Mouse (Mus musculus) megakaryocyte-erythroid progenitor cell, adult 5-6 weeks (primary cell): Measurements from ENCODE around the gene Coro1a. TPM values are rescaled to one million over a fixed set of nuclear protein-coding genes. Genes with fewer than 3 reads are reported as not detected.

Experiments used
- ATAC-seq: replicated peaks from 2 replicates; pipeline ENCODE4 v1.8.0; 2016; ENCODE audit warnings: mild to moderate bottlenecking, inconsistent platforms; ENCODE audit not compliant: severe bottlenecking, poor library complexity, low FRiP score, low TSS enrichment
- total RNA-seq, 2 experiments: library from RNA; stranded (forward) in 1 of 2; stranded (reverse) in 1 of 2; fragments of 200-1000, 215-1000 nt in 1 of 2; fragments of >200 nt in 1 of 2; fragmentation: Nextera tagmentation in 1 of 2; gene quantifications; 2 replicates each; pipeline ENCODE4 v1.2.3; 2014 to 2017

Coro1a gene
- total RNA-seq, 2 experiments from 2014 or later = 31.8 to 41.2 TPM

GRCm38 (mm10) chr7:126692426-126692825, 15.2 kb downstream of the Coro1a start:
- ATAC-seq = no peak

GRCm38 (mm10) chr7:126691676-126692075, 15.9 kb downstream of the Coro1a start:
- no peak for ATAC-seq

DNA sequence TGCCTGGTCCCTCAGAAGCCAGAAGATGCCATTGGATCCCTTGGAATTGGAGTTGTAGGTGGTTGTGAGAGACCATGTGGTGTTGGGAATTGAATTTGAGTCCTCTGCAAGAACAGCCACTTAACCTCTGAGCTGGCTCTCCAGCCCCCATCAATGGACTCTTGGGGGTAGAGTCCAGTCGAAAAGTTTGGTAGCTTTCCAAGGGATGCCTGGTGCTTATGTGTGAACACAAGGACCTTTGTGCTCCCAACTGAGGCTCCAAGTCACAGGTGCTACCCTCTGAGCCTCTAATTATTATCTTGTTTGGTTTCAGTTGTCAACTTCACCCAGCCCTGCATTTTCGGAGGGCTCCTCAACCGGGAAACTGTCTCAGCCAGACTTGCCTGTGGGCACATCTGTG, 16.9 kb downstream of the Coro1a start:
- no peak for ATAC-seq

- ATAC-seq = no peak
Observed at GRCm38 (mm10) chr7:126689021-126689420, 18.6 kb downstream of the Coro1a start.

DNA sequence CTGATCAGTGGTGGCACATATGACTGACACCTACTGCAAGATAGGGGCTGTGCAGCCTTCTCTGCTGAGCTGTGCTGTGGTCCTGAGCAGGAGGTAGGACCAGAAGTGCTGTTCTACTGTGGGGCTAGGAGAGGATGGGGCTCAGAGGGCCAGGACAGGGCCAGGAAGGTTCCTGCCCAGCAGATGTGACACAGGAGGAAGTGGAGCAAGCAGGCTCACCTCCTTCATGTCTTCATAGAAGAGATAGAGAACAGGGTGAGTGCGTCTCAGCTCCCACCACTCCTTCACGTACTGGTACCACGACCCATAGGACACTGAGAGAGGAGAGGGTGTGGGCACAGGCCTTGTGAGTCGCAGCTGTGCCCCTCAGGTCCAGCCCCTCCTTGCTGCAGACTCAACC, 19.4 kb downstream of the Coro1a start:
- ATAC-seq = peak; percentile 25; the same call in 1 of the 2 replicates

DNA sequence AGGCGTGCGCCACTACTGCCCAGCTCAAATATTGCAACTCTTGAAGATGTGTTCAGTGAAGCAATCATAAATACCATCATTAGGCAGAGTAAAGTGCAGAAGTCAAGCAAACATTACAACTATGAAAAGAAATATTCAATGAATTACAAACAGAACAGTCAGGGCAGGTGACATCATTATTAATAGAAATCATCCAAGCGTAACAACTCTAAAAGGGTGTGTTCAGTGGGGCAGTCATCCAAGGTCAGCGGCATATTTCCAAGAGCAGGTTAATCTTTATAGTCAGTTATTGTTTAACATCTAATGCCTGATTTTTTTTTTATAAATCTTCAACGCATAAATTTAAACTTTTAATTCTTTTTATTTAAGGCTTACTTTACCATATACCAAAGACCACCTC, 26.4 kb downstream of the Coro1a start:
- ATAC-seq = no peak

DNA sequence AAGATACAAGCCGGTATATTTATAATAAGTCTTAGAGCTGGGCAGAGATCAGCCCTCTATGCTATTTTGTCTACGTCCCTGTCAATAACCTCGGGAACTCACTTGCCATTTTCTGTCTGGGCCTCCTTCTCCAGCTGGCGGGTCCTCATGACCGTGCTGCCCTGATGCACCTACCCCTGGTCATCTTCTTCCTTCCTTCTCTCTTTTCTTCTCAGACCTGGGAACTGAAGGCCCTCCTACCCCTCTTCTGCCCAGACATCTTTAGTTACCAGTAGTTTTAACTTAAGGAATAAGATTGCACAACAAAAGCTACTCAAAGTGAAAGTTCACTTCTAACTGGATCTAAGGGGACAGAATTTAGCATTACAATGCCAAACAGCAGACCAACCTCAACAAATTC, 27.9 kb downstream of the Coro1a start:
- ATAC-seq = no peak

GRCm38 (mm10) chr7:126678545-126679341, 28.8 kb downstream of the Coro1a start:
- ATAC-seq = no peak

DNA sequence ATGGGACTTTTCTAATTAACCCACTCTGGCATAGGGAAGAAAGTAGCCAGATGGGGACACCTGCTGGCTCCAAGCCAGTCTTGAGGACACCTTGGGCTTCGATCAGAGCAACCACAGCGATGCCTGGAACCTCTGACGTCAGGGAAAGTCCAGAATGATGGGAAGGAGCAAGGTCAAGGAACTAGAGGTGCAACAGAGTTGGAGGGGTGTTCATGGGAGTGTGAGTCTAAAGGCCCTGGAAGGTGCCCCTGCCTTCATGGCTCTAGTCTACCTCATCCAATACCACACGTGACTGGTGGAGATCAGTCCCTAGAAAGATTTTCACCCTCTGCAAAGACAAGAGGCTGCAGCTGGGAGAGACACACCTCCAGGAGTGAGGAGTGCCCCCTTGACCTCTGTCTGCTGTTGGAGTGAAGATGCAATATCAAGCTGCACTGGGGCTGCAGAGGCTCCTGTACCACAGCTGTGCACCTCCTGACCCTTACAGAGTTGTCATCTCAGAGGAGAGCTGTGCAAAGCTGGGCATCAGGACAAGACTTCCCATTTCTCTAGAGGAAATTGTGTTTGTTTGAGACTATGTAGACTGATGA, 30.9 kb downstream of the Coro1a start:
- ATAC-seq = no peak

DNA sequence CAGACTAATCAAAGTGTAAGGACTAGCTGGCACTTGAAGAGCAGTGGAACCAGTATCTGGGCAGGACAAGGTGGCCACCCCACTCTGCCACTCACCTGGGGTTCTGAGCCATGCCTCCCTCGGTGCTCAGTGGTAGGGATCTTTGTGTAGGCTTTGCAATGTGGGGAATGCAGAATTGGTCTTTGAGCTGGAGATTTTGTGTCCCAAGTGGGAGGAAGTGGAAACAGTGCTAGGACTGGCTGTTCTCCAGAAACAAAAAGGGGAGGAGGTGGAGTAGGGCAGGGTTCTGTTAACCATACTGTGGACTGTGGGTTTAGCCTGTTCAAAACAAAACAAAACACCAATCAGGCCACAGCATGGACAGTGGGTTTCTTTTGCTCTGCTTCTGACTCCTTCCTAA, 31.4 kb downstream of the Coro1a start, which contains the start of gene Sult1a1:
Sult1a1 (minus strand) TSS at position 226 of the 400 bp plus-strand sequence.
- no peak for ATAC-seq

- no peak for ATAC-seq
Observed at GRCm38 (mm10) chr7:126675104-126675503, 32.5 kb downstream of the Coro1a start.

GRCm38 (mm10) chr7:126672111-126672510, 35.5 kb downstream of the Coro1a start:
- ATAC-seq = no peak

- ATAC-seq = no peak
Observed at GRCm38 (mm10) chr7:126670152-126670551, 37.4 kb downstream of the Coro1a start.

DNA sequence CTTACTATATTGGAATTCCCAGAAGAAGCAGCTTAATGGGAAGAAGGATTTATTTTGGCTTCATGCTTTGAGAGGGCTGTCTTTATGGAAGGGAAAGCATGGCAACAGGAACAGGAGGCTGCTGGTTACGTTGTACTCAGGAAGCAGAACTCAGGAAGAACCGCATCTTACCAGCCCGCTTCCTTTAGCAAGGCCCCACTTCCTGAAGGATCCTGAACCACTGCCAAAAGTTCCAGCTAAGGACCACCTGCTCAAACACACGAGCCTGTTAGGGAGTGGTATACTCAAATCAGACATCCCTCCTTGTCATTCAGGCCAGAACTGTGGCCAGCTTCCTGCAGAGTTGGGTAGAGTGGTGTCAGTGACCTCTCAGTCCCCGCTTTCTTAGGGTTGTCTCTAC, 39.1 kb downstream of the Coro1a start:
- ATAC-seq = no peak

GRCm38 (mm10) chr7:126667495-126668090, 40.0 kb downstream of the Coro1a start:
- ATAC-seq = no peak

GRCm38 (mm10) chr7:126665269-126665668, 42.3 kb downstream of the Coro1a start:
- ATAC-seq = no peak

DNA sequence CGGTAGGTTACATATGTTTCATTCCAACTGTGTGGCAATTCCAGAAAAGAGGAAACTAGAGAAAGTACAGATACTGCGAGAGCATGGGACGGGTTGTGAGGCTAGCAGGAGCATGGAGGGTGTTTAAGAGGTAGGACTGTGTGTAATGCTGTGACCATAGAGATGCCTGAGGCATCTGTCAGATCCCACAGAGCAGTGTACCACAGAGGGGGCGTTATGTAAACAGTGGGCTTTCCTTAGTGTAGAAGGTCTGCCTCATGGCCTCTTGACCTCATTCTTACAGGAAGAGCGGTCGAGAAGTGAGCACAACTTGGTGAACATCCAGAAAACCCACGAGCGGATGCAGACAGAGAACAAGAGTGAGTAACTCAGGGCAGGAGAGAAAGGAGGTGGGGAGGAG, 43.9 kb downstream of the Coro1a start:
- no peak for ATAC-seq

DNA sequence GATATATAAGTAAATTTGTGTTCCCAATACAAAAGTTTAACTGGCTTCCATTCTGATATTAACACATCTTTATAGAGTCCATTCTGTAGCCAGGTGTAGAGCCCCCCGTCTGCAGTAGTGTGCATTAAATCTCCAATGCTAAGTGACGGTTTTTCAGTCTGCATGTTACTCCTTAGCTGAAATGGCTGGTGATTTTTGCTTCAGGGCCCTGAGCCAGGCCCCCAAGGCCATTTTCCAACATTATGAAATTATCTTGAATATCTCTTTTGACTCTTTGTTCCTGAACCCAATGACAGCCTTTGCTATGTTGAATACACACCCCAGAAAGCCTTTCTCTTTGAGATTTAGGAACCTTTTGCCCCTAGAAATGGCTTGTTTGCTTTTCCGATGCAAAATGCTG, 47.8 kb downstream of the Coro1a start:
- no peak for ATAC-seq

GRCm38 (mm10) chr7:126657522-126657921, 50.1 kb downstream of the Coro1a start:
- ATAC-seq = no peak

DNA sequence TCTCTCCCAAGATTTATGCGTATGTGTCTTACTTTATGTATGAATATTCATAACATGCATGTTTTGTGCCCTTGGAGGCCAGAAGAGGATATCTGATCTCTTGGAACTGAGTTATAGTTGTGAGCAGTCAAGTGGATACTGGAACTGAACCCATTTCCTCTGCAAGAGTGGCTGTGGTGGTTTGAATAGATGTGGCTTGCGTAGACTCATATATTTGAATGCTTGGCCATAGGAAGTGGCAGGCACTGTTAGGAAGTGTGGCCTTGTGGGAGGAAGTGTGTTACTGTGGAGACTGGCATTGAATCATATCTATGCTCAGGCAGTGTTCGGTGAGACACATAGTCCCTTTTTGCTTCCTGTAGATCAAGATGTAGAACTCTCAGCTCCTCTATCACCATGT, 51.9 kb downstream of the Coro1a start:
- ATAC-seq = no peak

- no peak for ATAC-seq
Observed at GRCm38 (mm10) chr7:126653991-126654390, 53.6 kb downstream of the Coro1a start.
